Mouse (Mus musculus) stomach, postnatal 0 days (tissue): ENCODE data around the gene Ptprcap.
A peak's percentile ranks its signal among the peaks of the same experiment; 100 is the strongest.

Source experiments
- CTCF ChIP-seq: IDR thresholded peaks from 2 replicates; pipeline ENCODE4 v1.5.1; 2016; ENCODE audit warnings: antibody characterized with exemption, low read depth, mild to moderate bottlenecking, moderate library complexity
- EP300 ChIP-seq: optimal IDR thresholded peaks from 2 replicates; pipeline ENCODE3; 2016; ENCODE audit warnings: antibody characterized with exemption

DNA sequence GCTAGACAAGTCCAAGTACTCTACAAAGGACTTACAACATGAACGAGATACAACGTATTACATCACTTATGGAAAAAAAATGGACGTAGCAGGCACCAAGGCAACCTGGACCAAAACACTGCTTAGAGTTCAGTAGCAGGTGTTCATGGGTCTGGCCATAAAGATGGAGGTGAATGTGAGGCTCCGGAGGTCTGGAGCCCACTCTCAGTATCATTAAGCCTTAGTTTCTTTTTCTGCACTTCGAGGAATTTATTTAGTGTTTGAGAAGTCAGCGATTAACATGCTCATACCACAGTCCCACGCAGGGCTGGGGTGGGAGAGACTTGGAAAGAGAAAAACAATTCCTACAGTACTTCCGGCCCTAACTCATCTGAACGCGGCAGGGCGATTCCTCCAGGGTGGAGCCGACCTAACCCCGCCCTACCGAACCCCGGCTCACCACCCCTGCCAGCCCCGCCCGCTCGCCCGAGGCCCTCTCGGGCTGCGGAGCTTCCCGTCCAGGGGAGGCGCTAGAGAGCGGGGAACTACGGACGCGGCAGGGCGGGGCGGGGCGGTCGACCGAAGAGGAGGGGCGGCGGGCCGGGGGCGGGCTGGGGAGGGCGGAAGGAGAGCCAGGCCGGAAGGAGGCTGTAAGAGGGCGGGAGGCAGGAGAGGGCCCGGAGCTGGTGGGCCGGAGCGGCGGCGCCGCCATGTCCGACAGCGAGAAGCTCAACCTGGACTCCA is 38.3 kb downstream of the Ptprcap start, which contains the start of gene Ppp1ca:
- peak; percentile 87 for TF ChIP-seq CTCF
- TF ChIP-seq EP300, result no peak
